Mouse (Mus musculus) midbrain, embryonic 14.5 days (tissue): ENCODE measurements around the gene Rrad. TPM values are rescaled to one million over a fixed set of nuclear protein-coding genes. Genes with fewer than 3 reads are reported as not detected.

Experiments
- ATAC-seq: fragments of 200-750 bp; cut with Nextera tagmentation; 2 replicates; pipeline ENCODE4 v1.8.0; 2017; ENCODE audit warnings: moderate number of reproducible peaks, moderate library complexity; ENCODE audit not compliant: low FRiP score, low TSS enrichment
- DNase-seq: peaks from one replicate; pipeline ENCODE4 v3.0.0-alpha.2; 2015
- H3K27ac ChIP-seq: fragments of 300-500 bp; sonication (generic); replicated peaks from 2 replicates; pipeline ENCODE4 v1.5.1; 2014; ENCODE audit warnings: mild to moderate bottlenecking, low read depth, low read length, moderate library complexity
- H3K27me3 ChIP-seq: fragments of 300-500 bp; sonication (generic); 2 replicates; pipeline ENCODE4 v1.6.1; 2014; ENCODE audit warnings: low read length, control low read depth, mixed read lengths; ENCODE audit not compliant: control insufficient read depth, insufficient read depth
- H3K36me3 ChIP-seq: fragments of 300-500 bp; sonication (generic); 2 replicates; pipeline ENCODE4 v1.6.1; 2014; ENCODE audit warnings: low read length, control low read depth; ENCODE audit not compliant: control insufficient read depth, insufficient read depth
- H3K4me1 ChIP-seq: fragments of 300-500 bp; sonication (generic); 2 replicates; pipeline ENCODE4 v1.6.1; 2014; ENCODE audit warnings: mild to moderate bottlenecking, antibody characterized with exemption, low read length, control low read depth; ENCODE audit not compliant: control insufficient read depth, insufficient read depth
- H3K4me2 ChIP-seq: fragments of 300-500 bp; sonication (generic); 2 replicates; pipeline ENCODE4 v1.6.1; 2014; ENCODE audit warnings: mild to moderate bottlenecking, low read length, moderate library complexity
- H3K4me3 ChIP-seq: fragments of 300-500 bp; sonication (generic); replicated peaks from 2 replicates; pipeline ENCODE4 v1.5.1; 2014; ENCODE audit warnings: low read depth, low read length
- H3K9ac ChIP-seq: fragments of 300-500 bp; sonication (generic); replicated peaks from 2 replicates; pipeline ENCODE4 v1.6.1; 2014; ENCODE audit warnings: mild to moderate bottlenecking, low read length, moderate library complexity
- H3K9me3 ChIP-seq: fragments of 300-500 bp; sonication (generic); 2 replicates; pipeline ENCODE4 v1.6.1; 2016; ENCODE audit warnings: low read length, control low read depth, mixed read lengths; ENCODE audit not compliant: control insufficient read depth
- WGBS: fragments of 180-500 bp; shearing (Covaris S2); extraction: QIAGEN DNeasy Blood & Tissue Kit; methylation state at CpG from one replicate; pipeline ENCODE4 v1.1.7; 2014; 5-methylcytosine and 5-hydroxymethylcytosine counted together
- polyA plus RNA-seq: library from polyadenylated mRNA; unstranded; fragments of >200 nt; fragmentation: Nextera tagmentation; extraction: Ambion mirVana; gene quantifications from 2 replicates; pipeline ENCODE4 v1.2.1, GENCODE M21; 2014

The Rrad gene
- polyA plus RNA-seq, 1 experiment from 2014 or later = 3.6 TPM

- 96% methylated on average over 19 of the region's 19 CpGs for WGBS
- H3K4me1 ChIP-seq = 0 out of 2 replicates have a peak, but pooled peaks cover 3% of the 10 kb centered on the region
These were observed 36.3 kb downstream of the Rrad start for GRCm38 (mm10) chr8:104594611-104595362.

GRCm38 (mm10) chr8:104593536-104594325 lies 37.4 kb downstream of the Rrad start:
- 96% methylated on average over 31 of the region's 31 CpGs for WGBS

More at GRCm38 (mm10) chr8:104594611-104595362, 36.3 kb downstream of the Rrad start:
- H3K9ac ChIP-seq = no peak overlapping the region; the same call in 1 of the 2 replicates
- H3K36me3 ChIP-seq = peaks cover 31% of the 10 kb centered on the region
- no peak for DNase-seq
- H3K4me3 ChIP-seq = no peak overlapping the region
- no peaks in the 10 kb centered on the region for H3K27me3 ChIP-seq
- no peaks in the 10 kb centered on the region for H3K9me3 ChIP-seq
- H3K4me2 ChIP-seq = no peak overlapping the region
- no peak overlapping the region for H3K27ac ChIP-seq
- ATAC-seq = no peak

GRCm38 (mm10) chr8:104592566-104592965 lies 38.6 kb downstream of the Rrad start:
- H3K4me2 ChIP-seq = peak overlapping the region; percentile 64; the same call in 1 of the 2 replicates

More at GRCm38 (mm10) chr8:104593536-104594325, 37.4 kb downstream of the Rrad start:
- H3K4me3 ChIP-seq = no peak overlapping the region
- ATAC-seq (no peak), DNase-seq (no peak)
- no peaks in the 10 kb centered on the region for H3K9me3 ChIP-seq
- H3K9ac ChIP-seq = no peak overlapping the region
- H3K27me3 ChIP-seq = no peaks in the 10 kb centered on the region
- H3K4me2 ChIP-seq = no peak overlapping the region
- 0 out of 2 replicates have a peak, but pooled peaks cover 3% of the 10 kb centered on the region for H3K4me1 ChIP-seq
- H3K36me3 ChIP-seq = peaks cover 31% of the 10 kb centered on the region
- no peak overlapping the region for H3K27ac ChIP-seq

GRCm38 (mm10) chr8:104591856-104592255 lies 39.3 kb downstream of the Rrad start:
- Histone ChIP-seq H3K4me1 (0 out of 2 replicates have a peak, but pooled peaks cover 3% of the 10 kb centered on the region), H3K36me3 (peaks cover 31% of the 10 kb centered on the region), H3K4me2 (peak overlapping the region; percentile 64), H3K9ac (peak overlapping the region; percentile 68), H3K27ac (peak overlapping the region; percentile 86), H3K27me3 (no peaks in the 10 kb centered on the region), H3K4me3 (peak overlapping the region; percentile 71), H3K9me3 (no peaks in the 10 kb centered on the region)
- no peak for DNase-seq
- 2% methylated on average over 9 of the region's 9 CpGs for WGBS
- ATAC-seq = no peak

More at GRCm38 (mm10) chr8:104592566-104592965, 38.6 kb downstream of the Rrad start:
- no peaks in the 10 kb centered on the region for H3K27me3 ChIP-seq
- no peak overlapping the region; the same call in 1 of the 2 replicates for H3K4me3 ChIP-seq
- no peaks in the 10 kb centered on the region for H3K9me3 ChIP-seq
- 53% methylated on average over 6 of the region's 6 CpGs for whole genome bisulfite sequencing
- no peak overlapping the region for H3K27ac ChIP-seq
- H3K4me1 ChIP-seq = 0 out of 2 replicates have a peak, but pooled peaks cover 3% of the 10 kb centered on the region
- DNase-seq (no peak), ATAC-seq (no peak)
- H3K36me3 ChIP-seq = peaks cover 31% of the 10 kb centered on the region
- no peak overlapping the region for H3K9ac ChIP-seq

GRCm38 (mm10) chr8:104591133-104591834 lies 39.8 kb downstream of the Rrad start, which contains the start of gene Pdp2:
Pdp2 (plus strand) TSS chr8:104591451.
- Histone ChIP-seq H3K4me1 (0 out of 2 replicates have a peak, but pooled peaks cover 3% of the 10 kb centered on the region), H3K4me3 (peak within 1 kb of the TSS; percentile 71), H3K27ac (peak within 1 kb of the TSS; percentile 86), H3K4me2 (peak within 1 kb of the TSS; percentile 64), H3K36me3 (peaks cover 27% of the 10 kb centered on the region), H3K9ac (peak within 1 kb of the TSS; percentile 68), H3K27me3 (no peaks in the 10 kb centered on the region), H3K9me3 (no peaks in the 10 kb centered on the region)
- peak; percentile 97 for ATAC-seq
- WGBS = under 1% methylated on average over 44 of the region's 44 CpGs
- DNase-seq = peak; percentile 95

- ATAC-seq (no peak), DNase-seq (no peak)
- 89% methylated on average over 3 of the region's 3 CpGs for WGBS
- H3K4me2 ChIP-seq = no peak overlapping the region
- no peak overlapping the region for H3K9ac ChIP-seq
- H3K27me3 ChIP-seq = no peaks in the 10 kb centered on the region
- H3K4me1 ChIP-seq = 0 out of 2 replicates have a peak, but pooled peaks cover 3% of the 10 kb centered on the region
- H3K36me3 ChIP-seq = peaks cover 19% of the 10 kb centered on the region
- H3K9me3 ChIP-seq = no peaks in the 10 kb centered on the region
- H3K4me3 ChIP-seq = no peak overlapping the region
- H3K27ac ChIP-seq = no peak overlapping the region
These were observed 40.8 kb downstream of the Rrad start for GRCm38 (mm10) chr8:104590284-104590683.

GRCm38 (mm10) chr8:104584522-104584921 lies 46.6 kb downstream of the Rrad start:
- DNase-seq (no peak), ATAC-seq (no peak)
- H3K27ac ChIP-seq = no peak overlapping the region
- no peak overlapping the region for H3K4me3 ChIP-seq
- no peaks in the 10 kb centered on the region for H3K27me3 ChIP-seq
- no peaks in the 10 kb centered on the region for H3K36me3 ChIP-seq
- no peaks in the 10 kb centered on the region for H3K4me1 ChIP-seq
- H3K9me3 ChIP-seq = peaks cover 7% of the 10 kb centered on the region; the same call in 1 of the 2 replicates
- H3K9ac ChIP-seq = no peak overlapping the region
- H3K4me2 ChIP-seq = no peak overlapping the region
- 54% methylated on average over 1 of the region's 1 CpGs for WGBS
